Mouse (Mus musculus) hindbrain, embryonic 14.5 days (tissue): ENCODE results near the gene Smc4. TPM values are rescaled to one million over a fixed set of nuclear protein-coding genes. Genes with fewer than 3 reads are reported as not detected.
A peak's percentile ranks its signal among the peaks of the same experiment; 100 is the strongest.

Source experiments
- ATAC-seq: fragments of 200-750 bp; cut with Nextera tagmentation; 2 replicates; pipeline ENCODE4 v1.8.0; 2017; ENCODE audit warnings: moderate number of reproducible peaks, mild to moderate bottlenecking, moderate TSS enrichment, moderate library complexity; ENCODE audit not compliant: low FRiP score
- DNase-seq: peaks from one replicate; pipeline ENCODE4 v3.0.0-alpha.2; 2015; ENCODE audit warnings: low spot score
- H3K27ac ChIP-seq: fragments of 300-500 bp; sonication (generic); 2 replicates; pipeline ENCODE4 v1.5.1; 2014; ENCODE audit warnings: mild to moderate bottlenecking, moderate library complexity
- H3K27me3 ChIP-seq: fragments of 300-500 bp; sonication (generic); 2 replicates; pipeline ENCODE4 v1.6.1; 2014; ENCODE audit warnings: mild to moderate bottlenecking, low read length, mixed read lengths; ENCODE audit not compliant: control insufficient read depth, insufficient read depth
- H3K36me3 ChIP-seq: fragments of 300-500 bp; sonication (generic); replicated peaks from 2 replicates; pipeline ENCODE4 v1.6.1; 2014; ENCODE audit not compliant: control insufficient read depth, insufficient read depth
- H3K4me1 ChIP-seq: fragments of 300-500 bp; sonication (generic); replicated peaks from 2 replicates; pipeline ENCODE4 v1.6.1; 2014; ENCODE audit warnings: antibody characterized with exemption, low read length, mixed read lengths; ENCODE audit not compliant: control insufficient read depth, insufficient read depth
- H3K4me2 ChIP-seq: fragments of 300-500 bp; sonication (generic); replicated peaks from 2 replicates; pipeline ENCODE4 v1.6.1; 2014; ENCODE audit warnings: mild to moderate bottlenecking, moderate library complexity
- H3K4me3 ChIP-seq: fragments of 300-500 bp; sonication (generic); replicated peaks from 2 replicates; pipeline ENCODE4 v1.5.1; 2014; ENCODE audit warnings: mild to moderate bottlenecking, low read length
- H3K9ac ChIP-seq: fragments of 300-500 bp; sonication (generic); 2 replicates; pipeline ENCODE4 v1.6.1; 2014
- H3K9me3 ChIP-seq: fragments of 300-500 bp; sonication (generic); 2 replicates; pipeline ENCODE4 v1.6.1; 2016; ENCODE audit warnings: low read length; ENCODE audit not compliant: control insufficient read depth
- WGBS: fragments of 180-500 bp; shearing (Covaris S2); extraction: QIAGEN DNeasy Blood & Tissue Kit; methylation state at CpG from one replicate; pipeline ENCODE4 v1.1.7; 2014; 5-methylcytosine and 5-hydroxymethylcytosine counted together
- polyA plus RNA-seq: library from polyadenylated mRNA; unstranded; fragments of >200 nt; fragmentation: Nextera tagmentation; extraction: Ambion mirVana; gene quantifications from 2 replicates; pipeline ENCODE4 v1.2.1, GENCODE M21; 2014

Smc4 gene
- polyA plus RNA-seq = 30.8 and 33.9 TPM in 2 replicates

DNA sequence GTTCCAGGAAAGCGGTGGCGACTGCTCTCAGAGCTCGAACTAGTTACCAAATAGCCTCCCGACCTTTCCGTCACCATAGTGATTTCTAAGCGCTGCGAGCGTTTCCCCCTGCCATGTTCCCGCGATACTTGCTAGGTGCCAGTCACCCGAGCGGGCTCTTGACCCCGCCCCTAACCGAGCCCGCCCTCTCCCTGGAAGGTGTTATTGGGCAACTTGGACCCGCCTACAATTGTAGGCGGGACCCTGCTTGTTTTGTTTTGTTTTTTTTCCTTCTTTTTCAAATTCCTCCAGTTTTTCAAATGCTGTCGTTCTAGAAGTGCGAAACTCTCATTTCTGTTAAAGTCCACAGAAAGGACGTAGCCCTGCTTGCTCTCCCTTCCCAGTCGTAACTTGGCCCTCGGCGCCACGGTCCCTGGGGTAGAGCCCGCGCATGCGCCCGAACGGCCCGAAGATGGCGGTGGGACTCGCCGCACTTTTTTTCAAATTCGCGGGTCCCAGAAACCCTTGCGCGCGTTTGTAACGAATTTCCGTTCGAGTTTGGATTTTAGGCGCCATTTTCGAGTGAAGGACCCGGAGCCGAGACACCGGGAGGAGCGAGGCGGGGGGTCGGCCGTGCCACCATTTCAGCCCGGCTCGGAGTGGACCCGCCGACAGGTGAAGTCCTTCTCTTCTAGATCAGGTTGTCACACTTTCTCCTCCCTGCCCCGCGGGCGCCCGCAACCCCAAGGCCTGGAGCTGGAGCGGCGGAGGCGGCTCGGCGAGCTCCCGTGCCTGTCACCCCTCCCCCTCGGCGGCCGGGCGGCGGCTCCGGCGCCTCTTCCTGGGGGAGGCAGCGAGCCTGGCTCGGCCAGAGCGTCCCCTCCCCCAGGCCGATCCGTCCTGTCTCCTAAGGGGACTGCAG is at the start of gene Smc4, which contains the start of gene Ift80:
Smc4 (plus strand) TSS at position 302 of the 901 bp plus-strand sequence.
Ift80 (minus strand) TSS at position 134 of the 901 bp plus-strand sequence.
- Histone ChIP-seq H3K4me3 (peak within 1 kb of the TSS; percentile 67), H3K36me3 (no peaks in the 10 kb centered on the region), H3K27me3 (no peaks in the 10 kb centered on the region), H3K4me1 (no peaks in the 10 kb centered on the region; the same call in 1 of the 2 replicates), H3K9me3 (no peaks in the 10 kb centered on the region), H3K27ac (peak within 1 kb of the TSS; percentile 73), H3K4me2 (peak within 1 kb of the TSS; percentile 96), H3K9ac (peak within 1 kb of the TSS; percentile 64)
- ATAC-seq (peak; percentile 98), DNase-seq (peak; percentile 99)
- WGBS = under 1% methylated on average over 76 of the region's 76 CpGs

- Histone ChIP-seq H3K4me1 (no peaks in the 10 kb centered on the region), H3K9ac (no peak overlapping the region), H3K27ac (no peak overlapping the region), H3K9me3 (no peaks in the 10 kb centered on the region), H3K4me2 (no peak overlapping the region), H3K27me3 (no peaks in the 10 kb centered on the region), H3K36me3 (no peaks in the 10 kb centered on the region; the same call in none of the 2 replicates), H3K4me3 (no peak overlapping the region)
- DNase-seq = no peak
- ATAC-seq = no peak
- 72% methylated on average over 4 of the region's 4 CpGs for WGBS
Observed at GRCm38 (mm10) chr3:68956454-68956853, 48.1 kb upstream of the Smc4 start.

- DNase-seq = no peak
- WGBS = 96% methylated on average over 3 of the region's 3 CpGs
- H3K4me3 ChIP-seq = no peak overlapping the region
- no peak overlapping the region for H3K27ac ChIP-seq
- no peak for ATAC-seq
- no peak overlapping the region for H3K4me2 ChIP-seq
- H3K36me3 ChIP-seq = no peaks in the 10 kb centered on the region; the same call in none of the 2 replicates
- H3K4me1 ChIP-seq = no peaks in the 10 kb centered on the region
- no peak overlapping the region for H3K9ac ChIP-seq
- H3K27me3 ChIP-seq = no peaks in the 10 kb centered on the region
- H3K9me3 ChIP-seq = no peaks in the 10 kb centered on the region
Observed at GRCm38 (mm10) chr3:68957413-68957812, 47.1 kb upstream of the Smc4 start.

DNA sequence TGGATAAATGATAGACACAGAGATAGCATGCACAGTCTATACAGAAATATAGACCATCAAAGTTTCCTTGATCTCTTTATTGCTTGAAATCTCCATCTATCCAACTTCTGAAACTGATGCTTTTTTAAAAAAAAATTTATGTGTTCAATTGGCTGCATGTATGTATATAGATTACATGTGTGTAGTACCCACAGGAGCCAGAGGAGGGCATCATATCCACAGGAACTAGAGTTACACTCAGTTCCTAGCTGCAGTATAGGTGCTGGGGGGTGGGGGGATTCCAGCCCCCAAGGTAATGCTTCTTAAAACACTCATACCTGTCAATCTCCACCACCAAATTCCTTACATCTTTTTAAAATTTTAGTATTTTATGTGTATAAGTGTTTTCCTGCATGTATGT is 39.9 kb upstream of the Smc4 start:
- Histone ChIP-seq H3K4me1 (no peaks in the 10 kb centered on the region), H3K4me2 (no peak overlapping the region), H3K4me3 (no peak overlapping the region), H3K9me3 (no peaks in the 10 kb centered on the region), H3K36me3 (peaks cover 19% of the 10 kb centered on the region), H3K27ac (no peak overlapping the region), H3K9ac (no peak overlapping the region), H3K27me3 (no peaks in the 10 kb centered on the region)
- DNase-seq = no peak
- ATAC-seq = no peak

- WGBS = 99% methylated on average over 6 of the region's 6 CpGs
- no peak overlapping the region for H3K4me2 ChIP-seq
- no peaks in the 10 kb centered on the region for H3K9me3 ChIP-seq
- H3K9ac ChIP-seq = no peak overlapping the region
- H3K27me3 ChIP-seq = no peaks in the 10 kb centered on the region
- no peak for DNase-seq
- H3K4me3 ChIP-seq = no peak overlapping the region
- ATAC-seq = no peak
- no peak overlapping the region for H3K27ac ChIP-seq
- H3K36me3 ChIP-seq = peaks cover 19% of the 10 kb centered on the region
- no peaks in the 10 kb centered on the region for H3K4me1 ChIP-seq
Observed at GRCm38 (mm10) chr3:68966527-68967285, 37.8 kb upstream of the Smc4 start.

GRCm38 (mm10) chr3:68967404-68967803 is 37.1 kb upstream of the Smc4 start:
- no peak for DNase-seq
- Histone ChIP-seq H3K9me3 (no peaks in the 10 kb centered on the region), H3K4me2 (no peak overlapping the region), H3K4me3 (no peak overlapping the region), H3K36me3 (peaks cover 19% of the 10 kb centered on the region), H3K9ac (no peak overlapping the region), H3K27ac (no peak overlapping the region), H3K27me3 (no peaks in the 10 kb centered on the region), H3K4me1 (no peaks in the 10 kb centered on the region)
- ATAC-seq = no peak
- 96% methylated on average over 6 of the region's 6 CpGs for WGBS

DNA sequence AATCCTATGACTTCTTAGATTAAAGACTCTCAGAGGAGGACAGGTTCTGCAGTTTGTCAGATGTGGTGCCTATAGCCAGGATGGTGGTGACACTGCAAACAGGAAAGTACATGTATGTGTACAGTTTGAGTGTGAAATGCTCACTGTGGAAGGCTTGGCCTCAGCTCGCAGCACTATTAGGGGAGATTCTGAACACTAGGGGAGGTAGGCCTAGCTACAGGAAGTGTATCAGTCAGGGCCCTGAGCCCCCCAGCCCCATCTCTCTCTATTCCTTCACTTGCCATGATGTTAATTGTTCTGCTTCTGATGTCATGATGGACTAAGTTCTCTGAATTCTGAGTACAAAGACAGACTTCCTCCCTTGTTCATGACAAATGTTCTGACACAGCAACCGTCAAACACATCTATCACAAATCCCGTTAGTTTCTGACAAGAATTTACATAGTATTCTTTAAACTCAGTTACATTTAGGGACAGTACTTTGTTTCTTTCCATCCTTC is 35.4 kb upstream of the Smc4 start:
- Histone ChIP-seq H3K9me3 (no peaks in the 10 kb centered on the region), H3K4me1 (no peaks in the 10 kb centered on the region), H3K4me3 (no peak overlapping the region), H3K27me3 (no peaks in the 10 kb centered on the region), H3K4me2 (no peak overlapping the region), H3K9ac (no peak overlapping the region), H3K36me3 (peaks cover 16% of the 10 kb centered on the region), H3K27ac (no peak overlapping the region)
- WGBS = 91% methylated on average over 3 of the region's 3 CpGs
- ATAC-seq (no peak), DNase-seq (no peak)

- no peaks in the 10 kb centered on the region for H3K4me1 ChIP-seq
- H3K9me3 ChIP-seq = no peaks in the 10 kb centered on the region
- H3K27ac ChIP-seq = no peak overlapping the region
- H3K9ac ChIP-seq = no peak overlapping the region
- H3K4me2 ChIP-seq = no peak overlapping the region
- no peak overlapping the region for H3K4me3 ChIP-seq
- 87% methylated on average over 1 of the region's 1 CpGs for WGBS
- no peak for DNase-seq
- no peak for ATAC-seq
- no peaks in the 10 kb centered on the region for H3K36me3 ChIP-seq
- no peaks in the 10 kb centered on the region for H3K27me3 ChIP-seq
Observed at GRCm38 (mm10) chr3:68973574-68973973, 31.0 kb upstream of the Smc4 start.
